Mouse (Mus musculus): Measurements from ENCODE around the gene Nck2. TPM values are rescaled to one million over a fixed set of nuclear protein-coding genes. Genes with fewer than 3 reads are reported as not detected.
A peak's percentile ranks its signal among the peaks of the same experiment; 100 is the strongest.

The Nck2 gene
- total RNA-seq (2014; fragmentation: Nextera tagmentation): 14.8 and 23.3 TPM in 2 replicates
- 11.9 and 13.1 TPM in 2 replicates for total RNA-seq (2017)

DNA sequence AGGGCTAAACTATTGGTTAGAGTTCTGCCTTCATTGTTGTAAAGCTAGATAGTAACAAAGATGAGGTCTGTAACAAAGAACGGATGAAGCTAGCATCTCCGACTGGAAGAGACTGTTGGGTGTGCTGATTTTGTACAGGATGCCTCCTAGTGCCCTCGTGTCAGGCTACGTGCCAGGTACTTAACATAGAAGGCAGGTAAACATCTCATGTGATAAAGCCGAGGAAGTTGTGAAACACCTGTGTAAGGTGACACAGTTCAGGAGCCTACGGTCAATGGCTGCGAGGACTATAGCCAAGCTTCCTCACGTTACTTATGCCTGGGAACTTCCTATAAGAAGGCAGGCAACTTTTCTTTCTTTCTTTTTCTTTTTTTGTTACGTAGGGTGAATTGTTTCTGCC lies at the start of gene Nck2:
Gene Nck2, plus strand, starts transcription at position 49 of the 400 bp plus-strand sequence.
- ATAC-seq (replicated peaks; ENCODE audit: poor library complexity, severe bottlenecking): no peak

DNA sequence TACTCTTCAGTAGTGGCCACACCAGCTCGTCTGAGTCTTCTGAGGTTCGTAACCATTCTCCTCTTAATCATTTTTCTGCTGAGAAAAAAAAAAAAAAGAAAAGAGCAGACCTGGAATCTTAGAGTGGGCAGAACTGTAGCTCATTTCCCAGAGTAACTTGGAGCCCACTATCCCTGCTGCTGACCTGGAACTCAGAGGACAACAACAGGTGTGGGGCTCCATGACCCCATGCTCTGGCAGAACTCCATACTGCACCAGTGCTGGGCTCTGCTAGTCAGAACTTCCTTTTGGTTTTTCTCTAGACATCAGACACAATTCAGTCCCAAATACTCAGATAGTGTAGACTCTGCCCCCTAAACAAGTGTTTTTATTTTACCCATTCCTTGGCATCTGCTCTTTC lies 49.3 kb upstream of the Nck2 start:
- no peak for ATAC-seq (replicated peaks; ENCODE audit: poor library complexity, severe bottlenecking)

DNA sequence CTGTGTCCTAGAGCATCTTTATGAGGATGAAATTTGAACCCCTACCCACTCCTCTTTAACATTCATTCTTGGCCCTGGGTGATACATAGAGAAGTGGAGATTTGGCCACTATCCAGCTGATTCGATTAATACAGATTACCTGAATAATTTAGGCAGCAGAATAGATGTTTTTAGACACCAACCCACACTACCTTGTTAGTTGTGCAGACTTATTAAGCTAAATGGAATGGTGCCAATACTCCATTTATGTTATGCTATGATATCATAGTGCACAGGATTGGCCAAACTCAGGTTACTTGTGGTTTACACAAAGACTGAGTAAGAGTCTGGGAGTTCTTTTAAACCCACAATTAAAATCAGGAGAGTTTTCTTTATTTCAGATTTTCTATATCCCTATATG lies 48.6 kb upstream of the Nck2 start:
- no peak for ATAC-seq (replicated peaks; ENCODE audit: poor library complexity, severe bottlenecking)

DNA sequence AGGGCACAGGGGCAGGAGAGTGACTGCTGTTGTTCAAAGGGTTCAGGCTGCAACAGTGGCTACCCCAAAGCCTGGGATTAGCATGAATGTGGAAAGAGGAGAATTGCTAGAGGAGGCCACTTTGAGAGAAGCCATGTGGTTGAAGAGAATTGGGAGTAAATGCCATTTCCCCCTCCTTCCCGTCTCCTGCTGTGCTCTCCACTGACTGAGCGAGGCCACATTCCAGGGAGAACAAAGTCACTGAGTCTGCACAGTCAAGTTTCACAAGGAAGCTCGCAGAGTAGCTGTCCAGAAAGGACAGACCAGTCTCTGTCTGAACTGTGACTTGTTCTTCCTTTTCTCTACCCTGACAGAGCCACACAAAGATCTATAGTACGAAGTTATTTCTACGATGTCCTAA lies 47.9 kb upstream of the Nck2 start:
- no peak for ATAC-seq (replicated peaks; ENCODE audit: poor library complexity, severe bottlenecking)

DNA sequence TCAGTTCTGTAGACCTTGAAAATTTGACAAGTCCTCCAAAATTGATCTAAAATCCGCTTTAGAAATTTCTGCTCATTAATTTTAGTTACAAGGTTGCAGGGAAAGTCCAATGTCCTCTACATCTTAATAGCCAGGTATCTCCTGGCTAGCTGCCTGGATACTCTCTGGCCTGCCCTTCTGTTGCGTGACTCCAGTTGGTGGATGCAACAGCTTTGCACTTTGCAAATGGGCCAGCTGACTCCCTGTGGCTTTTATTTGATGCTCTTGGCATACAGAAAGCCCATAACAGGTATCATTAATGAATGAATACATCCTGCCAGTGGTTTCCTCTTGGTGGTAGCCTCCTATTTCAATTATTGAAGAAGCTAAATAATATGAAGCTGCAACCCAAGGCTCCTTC lies 47.3 kb upstream of the Nck2 start:
- no peak for ATAC-seq (replicated peaks; ENCODE audit: poor library complexity, severe bottlenecking)

DNA sequence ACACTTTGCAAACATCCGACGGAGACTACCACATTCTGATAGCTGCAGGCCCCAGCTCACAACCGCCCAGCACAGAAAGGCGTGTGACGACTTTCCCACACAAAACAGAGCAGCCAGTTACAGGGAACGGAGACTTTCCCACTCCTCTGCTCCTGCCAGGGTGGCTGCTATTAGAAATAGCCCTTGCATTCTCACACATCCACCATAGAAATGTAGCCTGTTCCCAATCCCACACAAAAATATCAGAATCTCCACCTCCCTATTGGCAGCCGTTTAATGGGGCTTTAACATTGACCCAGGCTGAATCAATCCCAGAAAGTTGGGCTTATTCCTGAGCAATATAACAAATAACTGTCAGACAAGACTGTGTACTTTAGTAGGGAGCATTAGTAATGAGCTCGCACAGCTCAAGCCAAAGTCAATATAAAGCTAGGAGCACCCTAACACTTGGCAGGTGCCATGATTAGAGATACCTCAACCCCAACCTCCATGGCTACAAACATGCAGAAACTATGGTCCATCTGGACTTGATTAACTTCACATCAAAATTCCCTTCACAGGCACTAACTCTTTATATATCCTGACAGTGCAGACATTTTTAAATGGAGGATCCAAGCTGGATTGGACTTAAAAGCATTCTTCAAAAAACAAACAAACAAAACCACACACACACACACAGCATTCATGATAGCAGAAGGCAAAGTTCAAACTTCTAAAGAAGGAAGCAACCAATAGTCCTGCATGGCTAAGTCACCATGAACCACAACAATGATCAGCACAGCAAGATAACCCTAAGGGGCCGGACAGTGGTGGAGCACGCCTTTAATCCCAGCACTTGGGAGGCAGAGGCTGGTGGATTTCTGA lies 45.4 kb upstream of the Nck2 start:
- no peak for ATAC-seq (replicated peaks; ENCODE audit: poor library complexity, severe bottlenecking)

DNA sequence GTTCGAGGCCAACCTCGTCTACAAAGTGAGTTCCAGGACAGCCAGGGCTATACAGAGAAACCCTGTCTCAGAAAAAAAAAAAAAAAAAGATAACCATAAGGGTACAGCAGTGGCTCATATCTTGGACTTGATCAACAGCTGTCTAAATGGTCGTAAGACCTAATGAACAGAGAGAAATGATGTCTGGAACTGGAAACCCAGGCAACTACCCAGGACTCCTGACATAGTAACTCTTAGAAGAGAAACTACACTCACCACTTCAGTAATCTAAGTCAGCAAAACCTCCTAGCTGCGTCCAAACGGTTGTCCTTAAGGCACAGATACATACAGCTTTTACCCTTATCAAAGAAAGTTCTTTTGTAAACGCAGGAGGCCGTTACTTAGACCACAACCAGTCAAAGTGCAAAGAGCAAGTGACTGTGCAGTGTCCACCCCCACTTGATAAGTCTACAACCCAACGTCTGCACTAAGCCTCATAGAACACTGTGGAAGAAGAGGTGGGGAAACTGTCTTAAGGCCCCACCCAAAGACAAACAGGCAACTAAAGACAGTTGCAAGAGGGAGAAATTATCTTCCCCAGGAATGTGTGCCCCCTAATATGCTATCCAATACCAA lies 44.7 kb upstream of the Nck2 start:
- ATAC-seq (replicated peaks; ENCODE audit: poor library complexity, severe bottlenecking): no peak

DNA sequence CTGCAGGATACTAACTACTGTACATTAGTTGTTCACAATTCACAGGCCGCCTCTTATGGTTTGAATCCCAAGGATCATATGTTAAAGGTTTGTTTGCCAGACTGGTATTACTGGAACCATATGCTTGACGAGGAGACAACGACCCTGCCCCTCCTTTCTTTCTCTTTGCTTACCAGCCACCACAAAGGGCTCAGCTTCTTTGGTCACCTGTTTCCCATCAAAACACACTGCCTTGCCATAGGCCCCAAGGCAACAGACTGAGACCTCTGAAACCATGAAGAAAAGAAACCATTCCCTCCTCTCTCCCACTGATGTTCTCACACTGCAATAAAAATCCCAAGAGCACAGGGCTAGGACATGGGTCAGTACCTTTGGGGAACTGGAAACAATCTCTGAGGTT lies 43.7 kb upstream of the Nck2 start:
- ATAC-seq (replicated peaks; ENCODE audit: poor library complexity, severe bottlenecking): no peak

DNA sequence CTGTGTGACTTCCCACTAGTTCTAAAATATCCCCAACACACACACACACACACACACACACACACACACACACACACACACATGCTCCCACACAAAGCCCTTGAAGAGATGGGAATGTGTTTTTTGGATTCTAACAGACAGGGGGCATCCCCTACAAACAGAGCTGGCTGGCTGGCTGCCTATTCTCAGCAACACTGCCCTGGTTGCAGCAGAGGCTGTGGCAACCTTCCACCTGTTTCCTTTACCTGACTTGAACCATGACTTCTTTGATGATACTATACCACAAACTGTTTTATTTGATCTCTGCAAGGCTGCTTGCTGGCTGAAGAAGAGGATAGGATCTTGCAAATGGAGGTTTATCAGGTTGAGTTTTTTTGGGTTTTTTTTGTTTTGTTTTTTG lies 41.0 kb upstream of the Nck2 start:
- ATAC-seq (replicated peaks; ENCODE audit: poor library complexity, severe bottlenecking): no peak

DNA sequence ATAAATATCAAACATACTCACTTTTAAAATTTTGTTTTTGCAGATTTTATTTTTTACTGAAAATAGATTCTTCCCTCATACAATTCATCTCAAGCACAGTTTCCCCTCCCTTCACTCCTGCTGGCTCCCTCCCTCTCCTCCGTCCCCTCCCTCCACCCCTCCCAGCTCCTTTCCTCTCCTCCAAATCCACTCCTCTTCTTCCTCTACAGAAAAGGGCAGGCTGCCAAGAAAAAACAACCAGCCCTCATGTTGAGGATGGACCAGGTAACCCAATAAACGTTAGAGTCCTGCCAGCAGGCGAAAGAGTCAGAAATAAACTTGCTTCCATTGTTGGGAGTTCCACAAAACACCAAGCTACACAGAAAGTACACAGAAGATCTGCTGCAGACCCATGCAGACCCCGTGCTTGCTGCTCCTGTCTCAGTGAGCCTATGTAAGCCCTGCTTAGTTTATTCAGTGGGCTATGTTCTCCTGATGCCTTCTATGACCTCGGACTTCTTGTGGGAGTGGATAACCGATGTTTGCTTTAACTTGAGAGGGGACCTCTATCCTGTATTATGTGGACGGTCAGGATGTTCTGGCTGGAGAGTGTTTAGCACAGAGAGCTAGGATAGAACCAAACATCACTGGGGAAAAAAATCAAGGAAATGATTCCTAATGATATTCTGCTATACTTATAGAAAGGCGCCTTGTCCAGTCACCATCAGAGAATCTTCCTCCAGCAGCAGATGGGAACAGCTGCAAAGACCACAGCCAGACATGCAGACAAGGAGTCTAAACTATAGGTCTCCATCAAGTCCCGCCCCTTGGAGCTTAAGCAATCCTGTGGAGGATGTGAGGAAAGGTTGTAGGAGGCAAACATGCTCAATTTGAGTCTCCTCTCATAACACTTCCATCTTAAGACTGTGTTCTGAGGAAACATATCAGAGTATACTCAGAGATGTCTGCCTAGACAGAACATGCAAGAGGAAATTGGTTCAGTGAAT lies 39.4 kb upstream of the Nck2 start:
- peak; percentile 85 for ATAC-seq (replicated peaks; ENCODE audit: poor library complexity, severe bottlenecking)

DNA sequence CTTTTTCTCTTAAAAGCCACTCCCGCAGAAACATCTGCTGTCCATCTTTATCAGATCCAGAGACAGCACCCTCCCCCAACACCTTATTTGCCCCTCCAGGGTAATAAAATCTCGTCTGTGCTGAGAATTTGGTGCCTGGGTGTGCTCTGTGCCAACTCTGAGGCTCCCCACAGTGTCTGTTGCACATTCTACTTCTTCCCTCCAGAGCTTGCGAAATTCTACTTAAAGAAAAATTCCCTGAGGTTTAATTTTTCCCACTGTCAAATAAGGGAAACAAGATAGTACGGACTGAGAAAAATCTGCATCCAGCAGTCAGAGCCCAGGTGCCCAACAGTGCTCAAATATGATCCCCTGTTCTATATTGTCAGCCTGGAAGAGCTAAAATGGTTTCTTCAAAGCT lies 35.4 kb upstream of the Nck2 start:
- no peak; the same call in 1 of the 2 replicates for ATAC-seq (replicated peaks; ENCODE audit: poor library complexity, severe bottlenecking)

DNA sequence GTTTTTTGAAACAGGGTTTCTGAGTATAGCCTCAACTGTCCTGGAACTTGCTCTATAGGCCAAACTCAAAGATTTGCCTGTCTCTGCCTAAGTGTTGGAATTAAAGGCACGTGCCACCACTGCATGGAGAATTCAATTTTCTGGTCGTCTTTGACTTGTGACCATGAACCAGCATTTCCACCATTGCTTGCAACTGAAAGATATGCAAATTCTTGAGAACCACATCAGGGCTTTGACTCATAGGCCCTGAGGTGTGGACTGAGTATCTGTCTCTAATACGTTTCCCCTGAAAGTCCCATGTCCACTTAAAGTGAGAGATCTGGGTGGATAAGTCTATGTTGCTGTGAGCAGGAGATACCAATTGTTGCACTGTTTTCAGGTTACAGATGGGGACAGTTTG lies 31.6 kb upstream of the Nck2 start:
- ATAC-seq (replicated peaks; ENCODE audit: poor library complexity, severe bottlenecking): no peak

DNA sequence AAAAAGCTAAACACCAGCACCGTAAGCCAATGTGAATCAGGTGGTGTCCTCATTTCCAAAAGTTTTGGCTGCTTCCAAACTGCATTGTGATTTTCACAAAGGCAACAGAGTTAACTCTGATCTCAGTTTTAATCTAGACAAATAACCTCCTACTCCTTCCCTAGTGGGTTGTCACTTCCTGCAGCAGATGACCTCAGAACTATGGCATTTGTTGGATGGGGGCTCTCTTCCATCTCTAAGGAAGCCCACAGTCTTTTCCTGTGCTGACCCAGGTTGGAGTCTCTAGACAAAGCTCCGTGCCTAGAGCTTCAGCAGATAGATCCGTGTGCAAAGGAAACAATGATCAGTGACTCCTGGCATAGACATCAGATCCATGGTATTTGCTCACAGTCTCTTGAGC lies 31.1 kb upstream of the Nck2 start:
- ATAC-seq (replicated peaks; ENCODE audit: poor library complexity, severe bottlenecking): no peak

DNA sequence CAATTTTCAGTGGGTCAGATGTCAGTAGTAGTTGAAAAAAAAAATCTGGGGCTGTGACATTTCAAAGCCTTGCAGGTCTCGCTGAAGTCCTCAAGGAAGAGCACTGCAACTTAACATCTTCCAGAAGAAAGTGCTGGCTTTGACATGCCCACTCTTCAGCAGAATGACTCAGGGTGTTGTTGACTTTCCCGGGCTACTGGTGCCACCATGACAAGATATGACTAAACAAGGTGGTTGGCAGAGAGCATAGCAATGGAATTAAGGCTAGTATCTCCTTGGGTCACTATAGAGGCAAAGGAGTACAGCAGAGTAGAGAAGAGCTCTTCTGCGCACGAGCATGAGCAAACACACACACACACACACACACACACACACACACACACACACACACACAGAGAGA lies 30.6 kb upstream of the Nck2 start:
- ATAC-seq (replicated peaks; ENCODE audit: poor library complexity, severe bottlenecking): no peak

DNA sequence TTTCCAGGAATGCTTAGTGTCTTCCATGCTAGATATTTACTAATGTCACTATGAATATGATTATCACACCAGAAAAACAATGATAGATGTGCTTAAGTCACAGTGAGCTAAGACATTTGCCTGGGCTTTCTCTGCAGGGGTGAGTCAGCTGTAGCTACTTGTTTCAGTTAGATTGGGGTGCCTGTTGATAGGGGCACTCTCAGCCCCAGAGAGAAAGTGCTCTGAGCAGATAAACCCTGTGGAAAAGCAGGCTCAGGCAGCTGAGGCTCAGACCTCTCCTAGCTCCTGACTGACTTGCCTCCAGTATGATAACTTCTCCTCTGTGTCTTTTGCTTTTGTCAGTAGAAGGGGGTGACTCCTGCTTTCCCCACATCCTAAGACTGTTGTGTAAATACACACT lies 30.2 kb upstream of the Nck2 start:
- no peak for ATAC-seq (replicated peaks; ENCODE audit: poor library complexity, severe bottlenecking)

DNA sequence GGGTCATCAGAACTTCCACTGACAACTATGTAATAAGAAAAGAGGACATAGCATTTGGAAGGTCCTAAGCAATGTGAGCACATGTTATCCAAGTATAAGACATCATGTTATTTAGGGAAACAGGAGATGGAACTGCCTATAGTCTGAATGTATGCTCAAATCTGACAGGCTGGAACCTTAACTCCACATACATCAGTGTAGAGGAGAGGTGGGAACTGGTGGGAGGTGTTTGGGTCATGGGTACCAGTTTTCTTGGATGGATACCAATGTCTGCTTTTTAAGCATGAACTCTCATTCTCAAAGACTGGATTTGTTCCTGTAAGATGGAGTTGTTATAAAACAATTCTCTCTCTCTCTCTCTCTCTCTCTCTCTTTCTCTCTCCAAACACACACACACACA lies 29.4 kb upstream of the Nck2 start:
- ATAC-seq (replicated peaks; ENCODE audit: poor library complexity, severe bottlenecking): no peak

DNA sequence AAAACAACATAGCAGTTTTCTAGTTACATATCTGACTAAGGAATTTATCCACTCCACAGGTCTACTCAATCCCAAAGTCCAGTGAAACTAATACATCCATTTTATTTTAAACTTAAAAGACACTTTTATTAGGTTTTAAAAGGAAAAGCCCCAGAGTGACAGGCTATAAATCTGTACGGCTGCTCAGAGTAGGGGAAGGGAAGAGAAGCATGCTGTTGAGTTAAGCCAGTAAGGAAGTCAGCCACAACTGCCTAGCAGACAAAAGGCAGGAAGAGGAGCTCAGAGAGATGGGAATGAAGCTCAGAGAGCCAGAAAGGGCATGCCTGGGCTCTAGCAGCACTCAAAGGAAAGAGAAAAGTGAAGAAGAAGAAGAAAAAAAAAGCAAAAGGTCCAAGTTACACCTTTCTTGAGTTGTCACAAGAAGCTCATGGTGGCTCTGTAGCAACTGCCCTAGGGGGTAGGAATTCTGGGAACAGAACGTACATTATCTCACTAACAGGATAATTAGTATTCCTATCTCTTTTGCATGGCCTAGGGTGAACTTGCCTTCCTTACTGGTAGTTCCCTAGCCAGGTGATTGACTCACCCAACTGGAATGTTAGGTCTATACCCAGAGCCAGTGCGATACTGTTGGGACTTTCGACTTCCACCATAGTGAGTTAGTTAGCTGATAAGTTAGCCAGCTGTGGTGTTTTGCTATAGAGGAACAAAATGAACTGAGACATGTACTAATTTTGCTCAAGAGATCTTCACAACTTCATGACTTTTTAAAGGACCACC lies 21.2 kb upstream of the Nck2 start:
- ATAC-seq (replicated peaks; ENCODE audit: poor library complexity, severe bottlenecking): no peak

DNA sequence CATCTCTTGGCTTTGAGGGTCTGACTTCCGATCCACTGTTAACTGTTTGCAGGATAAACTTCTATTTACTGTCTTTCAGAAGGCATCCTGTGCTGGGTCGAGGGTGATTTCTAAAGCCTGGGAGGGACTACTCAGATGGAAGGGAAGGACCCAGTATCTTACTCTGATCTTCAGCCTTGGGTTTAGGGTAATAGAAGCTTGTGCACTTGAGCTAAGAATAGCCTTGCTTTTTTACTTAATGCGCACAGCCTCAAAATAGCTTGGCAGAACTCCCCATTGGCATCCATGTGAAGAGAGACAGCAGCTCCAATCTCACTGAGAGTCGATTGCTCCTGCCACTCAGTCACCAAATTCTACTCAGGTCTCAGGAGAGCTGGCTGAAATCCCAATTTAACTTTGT lies 17.9 kb upstream of the Nck2 start:
- ATAC-seq (replicated peaks; ENCODE audit: poor library complexity, severe bottlenecking): no peak

DNA sequence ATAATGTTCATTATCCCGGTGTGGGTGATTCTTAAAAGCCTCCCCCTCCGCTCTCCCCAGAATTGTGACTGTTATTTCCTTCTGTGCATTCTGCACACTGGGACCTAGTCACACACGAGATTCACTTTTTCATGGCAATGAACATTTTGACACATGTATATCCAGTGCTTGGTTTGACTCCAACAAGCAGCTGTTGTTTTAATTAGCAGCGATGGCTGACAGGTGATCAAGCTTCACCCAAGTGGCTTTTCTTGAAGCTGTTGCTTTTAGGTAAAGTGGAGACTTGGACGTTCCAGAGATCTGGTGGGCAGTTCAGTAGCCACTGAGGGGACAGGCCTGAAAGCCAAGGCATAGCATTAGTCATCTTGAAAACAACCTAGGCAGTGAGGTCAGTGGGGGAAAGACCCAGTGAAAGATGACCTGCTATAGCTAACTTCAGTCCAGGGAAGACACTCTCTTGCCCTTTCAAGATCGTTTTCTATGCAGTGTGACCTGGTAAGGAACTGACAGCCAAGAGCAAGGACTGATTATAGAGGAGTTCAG lies 17.3 kb upstream of the Nck2 start:
- ATAC-seq (replicated peaks; ENCODE audit: poor library complexity, severe bottlenecking): no peak

All from granulocyte monocyte progenitor cell, adult 5-6 weeks (primary cell).